Mouse (Mus musculus): ENCODE measurements around the gene Vmn1r235. TPM values are rescaled to one million over a fixed set of nuclear protein-coding genes. Genes with fewer than 3 reads are reported as not detected.
"Not testable (repeated sequence)": the region's sequence is repeated elsewhere in the genome, so short reads cannot be mapped to it uniquely, and the experiment has no call there.

The Vmn1r235 gene
- not detected for total RNA-seq (2021)
- long read RNA-seq, experiment 1: 0 reads
- long read RNA-seq, experiment 2: 0 reads

DNA sequence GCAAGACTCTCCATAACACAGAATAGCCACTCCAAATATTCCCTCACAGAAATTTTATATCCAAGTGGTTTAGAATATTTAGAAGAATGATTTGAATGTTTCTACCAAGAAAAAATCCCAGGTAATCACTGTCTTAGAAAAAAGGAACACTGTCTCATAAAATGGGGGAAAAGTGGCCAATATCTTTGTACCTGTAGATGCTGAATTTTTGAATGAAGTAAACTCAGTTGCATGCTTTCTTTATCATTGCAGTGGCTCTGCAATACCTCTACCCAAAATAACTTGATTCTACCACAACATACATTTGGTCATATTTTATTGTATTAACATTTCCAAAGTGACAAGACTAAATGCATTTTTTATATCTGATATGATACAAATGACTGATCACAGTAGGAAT, at the start of gene Vmn1r235:
Gene Vmn1r235 (plus strand): TSS at position 301 of the 400 bp plus-strand sequence.
- intact Hi-C loops (cut with DNase I; ENCODE audit: low total_unique reads): no loop called here
- no peak for DNase-seq

- intact Hi-C loops (cut with DNase I; ENCODE audit: low total_unique reads); DNase-seq: not testable (repeated sequence)
These were observed 45.1 kb upstream of the Vmn1r235 start for GRCm38 (mm10) chr17:21211081-21211480.

DNA sequence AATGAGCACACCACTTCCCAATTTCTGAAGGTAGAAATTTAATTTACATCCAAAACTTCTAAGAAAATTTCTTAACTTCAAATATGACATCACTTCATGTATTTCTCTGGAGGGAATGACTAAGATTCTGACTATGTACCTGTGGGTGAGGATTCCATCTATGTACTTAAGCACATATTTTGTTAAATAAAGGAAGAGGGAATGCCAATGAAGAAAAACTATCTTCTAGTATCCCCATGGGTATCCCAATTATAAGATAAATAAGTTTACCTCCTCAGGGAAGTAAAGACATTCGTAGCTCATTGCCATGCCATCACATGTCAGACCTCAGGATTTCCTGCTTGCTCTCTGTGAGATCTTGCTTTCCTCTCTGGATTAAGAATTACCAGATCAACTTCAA, 30.4 kb upstream of the Vmn1r235 start, which contains the start of gene Vmn1r234:
Gene Vmn1r234 (plus strand): TSS at position 301 of the 400 bp plus-strand sequence.
- intact Hi-C loops (cut with DNase I; ENCODE audit: low total_unique reads): no loop called here
- no peak for DNase-seq

GRCm38 (mm10) chr17:21231654-21232053, 24.6 kb upstream of the Vmn1r235 start:
- peak; percentile 12 for DNase-seq
- intact Hi-C loops (cut with DNase I; ENCODE audit: low total_unique reads): no loop called here

GRCm38 (mm10) chr17:21272103-21272502, 15.9 kb downstream of the Vmn1r235 start:
- no peak for DNase-seq
- intact Hi-C loops (cut with DNase I; ENCODE audit: low total_unique reads): loop anchor here (10.0 kb wide), 1 partner anchor 243 kb away; no protein-coding TSS in a partner anchor

DNA sequence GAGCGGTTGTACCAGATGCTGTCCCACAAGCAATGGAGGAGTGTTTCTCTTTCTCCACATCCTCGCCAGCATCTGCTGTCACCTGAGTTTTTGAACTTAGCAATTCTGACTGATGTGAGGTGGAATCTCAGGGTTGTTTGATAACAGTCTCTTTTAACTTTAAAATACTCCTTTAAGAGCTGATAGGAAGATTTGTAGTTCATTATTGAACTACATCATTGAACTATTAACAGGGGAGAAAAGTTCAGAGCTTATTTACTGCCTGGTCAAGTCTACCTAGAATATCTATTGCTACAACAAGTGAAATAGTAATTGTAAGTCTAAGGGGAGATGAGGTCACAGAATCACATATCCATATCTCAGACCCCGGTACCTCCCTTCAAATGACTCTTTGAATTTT, 26.4 kb downstream of the Vmn1r235 start, which contains the start of gene Vmn1r236:
Gene Vmn1r236 (plus strand): TSS at position 301 of the 400 bp plus-strand sequence.
- intact Hi-C loops (cut with DNase I; ENCODE audit: low total_unique reads): no loop called here
- DNase-seq: no peak

DNA sequence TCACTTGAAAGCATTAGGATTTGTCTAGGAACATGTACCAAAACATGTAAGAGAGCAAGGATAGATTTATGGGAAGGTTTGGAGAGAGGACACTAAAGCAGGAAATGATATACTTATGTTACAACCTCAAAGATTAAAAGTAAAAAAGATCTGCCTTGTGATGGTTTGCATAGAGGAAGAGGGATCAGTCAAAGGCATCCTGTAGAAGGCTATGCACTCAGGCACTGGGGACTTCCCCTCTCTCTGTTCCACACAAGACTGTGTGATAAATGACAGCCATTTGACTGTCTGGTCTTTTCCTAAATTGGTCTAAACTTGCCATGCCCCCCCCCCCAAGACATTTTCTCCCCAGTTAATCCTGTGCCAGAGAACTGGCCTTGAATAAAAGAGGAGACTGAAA, 28.2 kb downstream of the Vmn1r235 start:
- intact Hi-C loops (cut with DNase I; ENCODE audit: low total_unique reads): no loop called here
- no peak for DNase-seq

GRCm38 (mm10) chr17:21289695-21290094, 33.5 kb downstream of the Vmn1r235 start:
- intact Hi-C loops (cut with DNase I; ENCODE audit: low total_unique reads): no loop called here

DNA sequence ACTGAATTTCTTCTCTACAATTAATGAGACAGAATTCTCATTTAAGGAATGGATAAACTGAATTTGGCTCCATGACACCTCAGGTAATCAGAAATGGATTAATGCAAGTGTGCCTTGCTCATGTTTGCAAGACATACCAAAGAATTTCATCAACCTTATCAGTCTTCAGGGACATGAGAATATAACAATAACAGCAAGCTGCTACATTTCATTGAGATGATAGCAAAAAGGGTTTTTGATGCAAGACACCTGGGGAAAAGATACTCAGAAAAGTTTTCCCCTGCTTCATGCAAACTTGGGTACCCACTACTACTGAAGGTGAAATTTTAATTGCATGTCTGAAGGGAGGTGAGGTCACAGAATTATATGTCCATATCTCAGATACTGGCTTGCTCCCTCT, 55.4 kb downstream of the Vmn1r235 start, which contains the start of gene Vmn1r237:
Gene Vmn1r237 (plus strand): TSS at position 301 of the 400 bp plus-strand sequence.
- intact Hi-C loops (cut with DNase I; ENCODE audit: low total_unique reads): no loop called here
- no peak for DNase-seq

More at GRCm38 (mm10) chr17:21289695-21290094, 33.5 kb downstream of the Vmn1r235 start:
- DNase-seq: no peak

Small RNAs within 50 kb of the gene (microRNA-seq; reads per million reads assigned to microRNA genes)
- gene Gm26384: 0 reads per million in 2 experiments

Other genes with a start within 250 kb of the Vmn1r235 start
- 1 to 10 TPM; 6.4 to 7.9 TPM for gene Zfp160, start 247.5 kb upstream of the Vmn1r235 start, total RNA-seq (2021)
- gene Vmn1r234, start 30.3 kb upstream of the Vmn1r235 start, total RNA-seq (2021): not detected
- gene Vmn1r236, start 26.5 kb downstream of the Vmn1r235 start, total RNA-seq (2021): not detected
- gene Vmn1r237, start 55.5 kb downstream of the Vmn1r235 start, total RNA-seq (2021): not detected
- gene Zfp677, start 127.3 kb downstream of the Vmn1r235 start, total RNA-seq (2021): under 1 TPM; 0.40 to 0.64 TPM
- gene Zfp54, start 166.8 kb downstream of the Vmn1r235 start, total RNA-seq (2021): 1 to 10 TPM in 1 of 2 experiments, under 1 TPM in 1; 0.66 to 1.1 TPM
- 1 to 10 TPM; 4.5 to 5.0 TPM for gene Zfp51, start 194.0 kb downstream of the Vmn1r235 start, total RNA-seq (2021)
- gene Zfp53, start 232.6 kb downstream of the Vmn1r235 start, total RNA-seq (2021): 1 to 10 TPM; 1.3 to 1.5 TPM